Mouse (Mus musculus): ENCODE results near the gene Gpd2.

DNA sequence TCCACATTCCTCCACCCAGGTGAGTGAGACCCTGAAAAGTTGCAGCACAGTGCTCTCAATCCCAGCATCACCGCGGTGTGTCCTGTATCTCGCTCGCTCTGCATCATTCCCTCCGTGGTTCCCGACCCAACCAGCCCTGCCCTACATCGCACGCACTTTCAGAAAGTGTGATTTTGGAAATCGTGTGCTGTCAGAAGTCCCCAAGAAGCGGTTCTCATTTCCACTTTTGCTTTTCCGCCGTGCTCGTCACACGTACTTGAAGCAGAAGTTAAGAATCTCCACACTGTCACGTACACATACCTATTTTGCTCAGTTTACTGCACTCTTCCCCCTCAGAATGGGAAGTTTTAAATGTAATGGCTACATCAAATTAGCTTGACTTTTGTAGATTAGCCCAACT lies 98.0 kb downstream of the Gpd2 start:
- TF ChIP-seq POLR2A (IDR thresholded peaks at IDR 0.05; ENCODE audit: insufficient read length, low read depth) (no peak), TCF12 (IDR thresholded peaks at IDR 0.05; ENCODE audit: insufficient read depth, poor library complexity, severe bottlenecking) (no peak), MYOD1 (IDR thresholded peaks at IDR 0.05; ENCODE audit: control insufficient read depth in 1 of 3, insufficient read length in 2 of 3, low read depth in 2 of 3) (no peak), POLR2AphosphoS2 (IDR thresholded peaks at IDR 0.05; ENCODE audit: insufficient read length, low read depth) (no peak), MAX (IDR thresholded peaks at IDR 0.05; ENCODE audit: low read depth) (no peak), E2F4 (IDR thresholded peaks at IDR 0.05; ENCODE audit: insufficient read depth) (no peak), CEBPB (IDR thresholded peaks at IDR 0.05; ENCODE audit: insufficient read depth, poor library complexity, severe bottlenecking) (no peak), USF1 (IDR thresholded peaks at IDR 0.05; ENCODE audit: low read depth) (no peak)
